Mouse (Mus musculus): Measurements from ENCODE around the gene Nlrp14. TPM values are rescaled to one million over a fixed set of nuclear protein-coding genes. Genes with fewer than 3 reads are reported as not detected.
"Not testable (repeated sequence)": the region's sequence is repeated elsewhere in the genome, so short reads cannot be mapped to it uniquely, and the experiment has no call there.

The Nlrp14 gene
- polyA plus RNA-seq (2012), result not detected in 2 replicates

- no peak for TF ChIP-seq GATA1 (IDR thresholded peaks at IDR 0.05; ENCODE audit: low read length)
These were observed at the start of gene Nlrp14 for GRCm38 (mm10) chr7:107166690-107167089. TSS of gene Nlrp14 (plus strand) at chr7:107166990.

- TF ChIP-seq GATA1 (IDR thresholded peaks at IDR 0.05; ENCODE audit: low read length), result not testable (repeated sequence)
These were observed 35.8 kb upstream of the Nlrp14 start, which contains the start of gene Olfr715 for GRCm38 (mm10) chr7:107130983-107131382. TSS of gene Olfr715 (minus strand) at chr7:107131083.

GRCm38 (mm10) chr7:107138027-107138426 lies 28.8 kb upstream of the Nlrp14 start, which contains the start of gene Olfr716:
TSS of gene Olfr716 (plus strand) at chr7:107138327.
- not testable (repeated sequence) for TF ChIP-seq GATA1 (IDR thresholded peaks at IDR 0.05; ENCODE audit: low read length)

- no peak for TF ChIP-seq GATA1 (IDR thresholded peaks at IDR 0.05; ENCODE audit: low read length)
These were observed 13.6 kb downstream of the Nlrp14 start for GRCm38 (mm10) chr7:107180406-107180805.

- no peak for TF ChIP-seq GATA1 (IDR thresholded peaks at IDR 0.05; ENCODE audit: low read length)
These were observed 35.0 kb downstream of the Nlrp14 start for GRCm38 (mm10) chr7:107201817-107202216.

GRCm38 (mm10) chr7:107207843-107208242 lies 41.1 kb downstream of the Nlrp14 start:
- no peak for TF ChIP-seq GATA1 (IDR thresholded peaks at IDR 0.05; ENCODE audit: low read length)

- no peak for TF ChIP-seq GATA1 (IDR thresholded peaks at IDR 0.05; ENCODE audit: low read length)
These were observed 42.5 kb downstream of the Nlrp14 start, which contains the start of gene Rbmxl2 for GRCm38 (mm10) chr7:107209204-107209860. TSS of gene Rbmxl2 (plus strand) at chr7:107209445.

- no peak for TF ChIP-seq GATA1 (IDR thresholded peaks at IDR 0.05; ENCODE audit: low read length)
These were observed 43.4 kb downstream of the Nlrp14 start for GRCm38 (mm10) chr7:107210126-107210576.

- TF ChIP-seq GATA1 (IDR thresholded peaks at IDR 0.05; ENCODE audit: low read length), result no peak
These were observed 48.9 kb downstream of the Nlrp14 start for GRCm38 (mm10) chr7:107215723-107216122.

- no peak for TF ChIP-seq GATA1 (IDR thresholded peaks at IDR 0.05; ENCODE audit: low read length)
These were observed 50.1 kb downstream of the Nlrp14 start for GRCm38 (mm10) chr7:107216845-107217244.

GRCm38 (mm10) chr7:107236854-107237253 lies 70.1 kb downstream of the Nlrp14 start:
- no peak for TF ChIP-seq GATA1 (IDR thresholded peaks at IDR 0.05; ENCODE audit: low read length)

- TF ChIP-seq GATA1 (IDR thresholded peaks at IDR 0.05; ENCODE audit: low read length), result no peak
These were observed 70.7 kb downstream of the Nlrp14 start for GRCm38 (mm10) chr7:107237498-107237897.

- no peak for TF ChIP-seq GATA1 (IDR thresholded peaks at IDR 0.05; ENCODE audit: low read length)
These were observed 74.6 kb downstream of the Nlrp14 start for GRCm38 (mm10) chr7:107241371-107241883.

Other genes with a start within 250 kb of the Nlrp14 start
- gene Olfr709-ps1, start 234.8 kb upstream of the Nlrp14 start, polyA plus RNA-seq (2012), result not detected in 2 replicates
- gene Olfr710, start 218.7 kb upstream of the Nlrp14 start, polyA plus RNA-seq (2012), result not detected in 2 replicates
- not detected in 2 replicates for gene Olfr6, start 203.1 kb upstream of the Nlrp14 start, polyA plus RNA-seq (2012)
- not detected in 2 replicates for gene Olfr711, start 191.5 kb upstream of the Nlrp14 start, polyA plus RNA-seq (2012)
- not detected in 2 replicates for gene Olfr2, start 160.9 kb upstream of the Nlrp14 start, polyA plus RNA-seq (2012)
- gene Olfr713, start 135.8 kb upstream of the Nlrp14 start, polyA plus RNA-seq (2012), result not detected in 2 replicates
- not detected in 2 replicates for gene Olfr714, start 96.0 kb upstream of the Nlrp14 start, polyA plus RNA-seq (2012)
- gene Olfr17, start 73.8 kb upstream of the Nlrp14 start, polyA plus RNA-seq (2012), result not detected in 2 replicates
- gene Olfr715b, start 56.6 kb upstream of the Nlrp14 start, polyA plus RNA-seq (2012), result not detected in 2 replicates
- gene Olfr715, start 35.9 kb upstream of the Nlrp14 start, polyA plus RNA-seq (2012), result not detected in 2 replicates
- not detected in 2 replicates for gene Olfr716, start 28.7 kb upstream of the Nlrp14 start, polyA plus RNA-seq (2012)
- not detected in 2 replicates for gene Rbmxl2, start 42.5 kb downstream of the Nlrp14 start, polyA plus RNA-seq (2012)
- gene Syt9, start 203.7 kb downstream of the Nlrp14 start, polyA plus RNA-seq (2012), result not detected in 2 replicates

Data from G1E-ER4 (cell line).